Mouse (Mus musculus) olfactory bulb, adult 2 months (tissue): ENCODE data around the gene Rpe.

Experiments used
- CTCF ChIP-seq: fragments of 200-500 bp; IDR thresholded peaks from 2 replicates; pipeline ENCODE4 v1.5.1; 2012; ENCODE audit warnings: low read depth, mild to moderate bottlenecking, low read length, moderate library complexity; ENCODE audit not compliant: insufficient read depth
- POLR2A ChIP-seq: fragments of 200-500 bp; IDR thresholded peaks from 2 replicates; pipeline ENCODE4 v1.6.1; 2012; ENCODE audit warnings: mild to moderate bottlenecking, low read depth, low read length, moderate library complexity; ENCODE audit not compliant: insufficient read depth

- TF ChIP-seq POLR2A (no peak), CTCF (no peak)
Measured at GRCm38 (mm10) chr1:66677928-66678327, 22.7 kb upstream of the Rpe start.
